Mouse (Mus musculus) embryonic stem cell, embryonic (primary cell): ENCODE data around the gene Abhd14b.

ENCODE experiments used
- CTCF ChIA-PET, 4 experiments: fragments of 300-600 bp in 2 of 4; fragments of 350-600 bp in 2 of 4; sonication (Branson Sonifier 250); formaldehyde crosslinking; loops; one replicate each; lab custom pipeline; 2022; ENCODE audit warnings: inconsistent platforms in 2 of 4; lab: Charles Lee
- POLR2A ChIA-PET, 4 experiments: fragments of 300-600 bp in 2 of 4; fragments of 350-600 bp in 2 of 4; sonication (Branson Sonifier 250); formaldehyde crosslinking; loops; one replicate each; lab custom pipeline; 2022; ENCODE audit warnings: antibody characterized with exemption in 4 of 4, inconsistent platforms in 1 of 4; lab: Charles Lee

Gene Abhd14b

DNA sequence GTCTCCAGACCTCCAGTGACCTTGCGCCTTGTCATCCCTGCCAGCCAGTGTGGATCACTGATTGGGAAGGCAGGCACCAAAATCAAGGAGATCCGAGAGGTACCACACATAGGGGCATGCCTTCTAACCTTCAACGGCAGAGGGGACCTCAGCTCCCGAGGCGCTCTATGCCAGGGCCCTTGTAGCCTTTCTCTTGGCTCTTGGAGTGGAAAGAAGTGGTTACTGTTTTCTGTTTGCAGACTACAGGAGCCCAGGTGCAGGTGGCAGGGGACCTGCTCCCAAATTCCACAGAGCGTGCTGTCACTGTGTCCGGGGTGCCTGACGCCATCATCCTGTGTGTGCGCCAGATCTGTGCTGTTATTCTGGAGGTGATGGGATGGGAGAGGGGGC is 13.8 kb downstream of the Abhd14b start:
- ChIA-PET CTCF (interaction anchor here in 3 of 4 experiments (1.1 to 2.1 kb wide), 3 partner anchors 13 to 16 kb away, joined by 3 to 5 read pairs (median 4); partner anchors contain the start of genes Abhd14a (in 1 of the 3), Abhd14b (in 1 of the 3) and Parp3 (in 1 of the 3)), POLR2A (interaction anchor here in 2 of 4 experiments (0.7 to 16.6 kb wide), 5 partner anchors 13 to 32 kb away, joined by 3 to 505 read pairs (median 5); partner anchors contain the start of genes Parp3 (in 2 of the 2), Rpl29 (in 2 of the 2), Abhd14a (in 1 of the 2) and Abhd14b (in 1 of the 2))

DNA sequence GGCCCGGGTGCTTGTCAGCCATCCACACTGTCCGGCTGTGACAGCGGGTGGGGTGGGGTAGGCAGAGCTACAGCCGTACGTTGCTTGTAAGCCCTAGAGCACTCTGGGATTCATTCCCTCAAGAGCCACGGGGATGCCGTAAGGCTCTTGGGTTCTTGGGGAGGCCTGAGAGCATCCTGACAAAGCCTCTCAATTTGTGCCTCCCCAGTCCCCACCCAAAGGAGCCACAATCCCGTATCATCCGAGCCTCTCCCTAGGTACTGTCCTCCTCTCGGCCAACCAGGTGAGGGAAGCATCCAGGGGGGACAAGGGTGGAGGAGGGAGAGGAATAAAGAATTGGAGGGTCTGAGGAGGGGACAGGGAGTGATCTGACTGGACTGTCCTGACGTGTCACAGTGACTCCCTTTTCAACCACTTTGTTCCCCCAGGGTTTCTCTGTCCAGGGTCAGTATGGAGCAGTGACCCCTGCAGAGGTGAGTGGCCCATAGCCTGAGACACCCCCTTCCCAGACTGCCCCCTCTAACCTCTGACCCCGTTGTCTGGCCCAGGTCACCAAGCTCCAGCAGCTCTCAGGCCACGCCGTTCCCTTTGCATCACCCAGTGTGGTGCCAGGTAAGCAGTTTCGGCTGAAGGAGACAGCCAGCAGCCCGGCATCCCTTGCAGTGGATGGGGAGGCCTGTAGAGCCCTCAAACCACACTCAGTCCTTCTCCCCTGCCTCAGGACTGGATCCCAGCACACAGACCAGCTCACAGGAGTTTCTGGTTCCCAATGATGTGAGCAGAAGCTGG is 14.6 kb downstream of the Abhd14b start:
- CTCF ChIA-PET: interaction anchor here in 3 of 4 experiments (0.6 to 2.1 kb wide), 4 partner anchors 9 to 15 kb away, joined by 3 to 5 read pairs (median 3); partner anchors contain the start of genes Abhd14a (in 1 of the 3), Abhd14b (in 1 of the 3), Parp3 (in 1 of the 3) and Pcbp4 (in 1 of the 3)
- POLR2A ChIA-PET: interaction anchor here in 2 of 4 experiments (0.6 to 2.0 kb wide), 7 partner anchors 10 to 104 kb away, joined by 3 to 6 read pairs (median 3); partner anchors contain the start of genes Acy1 (in 2 of the 2), Abhd14a (in 1 of the 2) and Abhd14b (in 1 of the 2)

DNA sequence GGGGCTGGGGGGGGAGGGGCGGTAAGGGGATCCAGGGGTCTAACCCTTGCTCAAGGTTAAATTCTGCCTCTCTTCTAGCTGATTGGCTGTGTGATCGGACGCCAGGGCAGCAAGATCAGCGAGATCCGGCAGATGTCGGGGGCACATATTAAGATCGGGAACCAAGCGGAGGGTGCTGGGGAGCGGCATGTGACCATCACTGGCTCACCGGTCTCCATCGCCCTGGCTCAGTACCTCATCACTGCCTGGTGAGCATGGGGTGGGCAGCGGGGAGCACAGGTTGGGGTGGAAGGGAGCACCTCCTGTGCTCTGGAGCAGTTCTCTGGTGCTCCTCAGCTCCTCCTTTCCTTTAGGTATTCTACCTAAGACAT is 15.2 kb downstream of the Abhd14b start:
- POLR2A ChIA-PET: interaction anchor here in 2 of 4 experiments (0.6 to 2.0 kb wide), 7 partner anchors 10 to 103 kb away, joined by 3 to 6 read pairs (median 3); partner anchors contain the start of genes Acy1 (in 2 of the 2), Abhd14a (in 1 of the 2) and Abhd14b (in 1 of the 2)
- CTCF ChIA-PET: interaction anchor here in 2 of 4 experiments (0.9 to 2.1 kb wide), 2 partner anchors 15 kb away, joined by 3 to 5 read pairs; partner anchors contain the start of genes Abhd14a (in 1 of the 2) and Abhd14b (in 1 of the 2)

DNA sequence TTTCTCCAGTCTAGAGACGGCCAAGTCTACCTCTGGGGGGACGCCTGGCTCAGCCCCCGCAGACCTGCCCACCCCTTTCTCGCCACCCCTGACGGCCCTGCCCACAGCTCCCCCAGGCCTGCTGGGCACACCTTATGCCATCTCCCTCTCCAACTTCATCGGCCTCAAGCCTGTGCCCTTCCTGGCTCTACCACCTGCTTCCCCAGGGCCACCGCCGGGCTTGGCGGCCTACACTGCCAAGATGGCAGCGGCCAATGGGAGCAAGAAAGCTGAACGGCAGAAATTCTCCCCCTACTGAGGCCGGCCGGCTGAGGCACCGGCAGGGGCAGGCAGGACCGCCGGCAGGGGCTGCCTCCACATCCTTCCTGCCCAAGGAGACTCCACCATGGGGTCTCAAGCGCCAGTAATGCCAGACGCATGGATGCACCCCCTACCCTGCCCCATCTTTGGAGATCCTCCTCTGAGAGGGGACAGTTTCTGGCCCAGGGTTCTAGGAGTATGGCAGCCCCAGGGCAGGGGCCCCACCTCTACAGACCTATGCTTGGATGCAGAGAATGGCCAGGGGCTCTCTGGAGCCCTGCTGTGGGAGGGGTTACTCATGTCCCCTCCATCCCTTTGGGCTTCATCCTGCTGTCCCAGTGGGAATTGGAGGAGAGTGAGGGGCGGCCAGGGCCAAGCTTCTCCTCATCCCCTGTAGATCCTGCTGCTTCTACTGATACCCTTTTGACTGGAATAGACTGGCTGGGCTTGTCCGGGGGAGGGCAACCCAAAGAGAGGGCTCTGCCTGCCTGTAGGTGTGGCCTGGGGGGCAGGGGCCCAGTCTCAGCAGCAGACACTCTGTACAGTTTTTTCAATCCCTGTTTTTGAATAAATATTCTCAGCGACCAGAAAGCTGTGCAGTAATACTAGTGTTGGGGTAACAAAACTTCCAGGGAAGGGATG is 16.1 kb downstream of the Abhd14b start:
- ChIA-PET POLR2A (interaction anchor here in 3 of 4 experiments (0.6 to 2.5 kb wide), 10 partner anchors 9 to 35 kb away, joined by 3 to 8 read pairs (median 3); partner anchors contain the start of genes Acy1 (in 1 of the 3), Parp3 (in 1 of the 3), Pcbp4 (in 1 of the 3) and Rpl29 (in 1 of the 3)), CTCF (interaction anchor here in 2 of 4 experiments (1.4 to 1.7 kb wide), 2 partner anchors 13 kb away, joined by 3 to 6 read pairs; partner anchors contain the start of gene Parp3 (in 2 of the 2))

DNA sequence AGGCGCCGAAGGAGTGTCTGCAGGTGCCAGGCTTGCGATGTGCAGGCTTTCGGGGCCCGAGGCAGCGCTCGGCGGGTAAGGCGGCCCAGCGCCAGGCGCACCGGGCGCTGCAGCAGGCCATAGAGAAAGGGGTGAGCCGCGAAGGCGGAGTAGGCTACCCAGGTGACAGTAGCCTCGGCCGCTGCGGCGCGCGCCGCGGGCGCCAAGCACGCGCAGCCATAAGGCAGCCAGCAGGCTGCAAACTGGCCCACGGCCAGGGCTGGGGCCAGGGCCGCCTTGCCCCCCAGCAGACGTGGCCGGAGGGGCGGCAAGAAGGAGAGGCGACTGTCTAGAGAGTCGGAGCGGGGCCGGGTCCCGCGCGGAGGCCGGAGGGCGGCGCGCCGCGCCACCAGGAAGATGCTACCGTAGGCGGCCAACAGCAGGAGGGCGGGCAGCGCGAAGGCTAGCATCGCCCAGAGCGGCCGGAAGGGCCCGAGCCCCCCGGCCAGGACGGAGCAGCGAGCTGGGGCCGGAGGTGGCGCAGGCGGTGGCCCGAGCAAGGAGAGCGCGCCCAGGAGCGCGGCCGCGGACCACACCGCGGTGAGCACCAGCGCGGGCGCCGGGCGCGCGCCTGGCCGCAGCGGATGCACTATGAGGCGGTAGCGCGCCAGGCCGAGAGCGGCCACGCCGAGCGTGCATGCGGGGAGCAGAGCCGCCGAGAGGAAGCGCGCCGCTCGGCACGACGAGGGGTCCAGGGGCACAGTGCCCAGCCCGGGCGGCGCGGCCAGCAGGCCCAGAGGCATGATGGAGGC is 17.7 kb downstream of the Abhd14b start:
- CTCF ChIA-PET: interaction anchor here in 2 of 4 experiments (1.7 to 2.9 kb wide), 4 partner anchors 11 to 178 kb away, joined by 5 to 25 read pairs (median 8); partner anchors contain the start of genes Parp3 (in 2 of the 2) and Rrp9 (in 1 of the 2)
- POLR2A ChIA-PET: interaction anchor here in 3 of 4 experiments (0.6 to 3.4 kb wide), 14 partner anchors 10 to 159 kb away, joined by 3 to 21 read pairs (median 5); partner anchors contain the start of genes Rpl29 (in 3 of the 3), Acy1 (in 2 of the 3), Parp3 (in 2 of the 3) and Abhd14a (in 1 of the 3)

DNA sequence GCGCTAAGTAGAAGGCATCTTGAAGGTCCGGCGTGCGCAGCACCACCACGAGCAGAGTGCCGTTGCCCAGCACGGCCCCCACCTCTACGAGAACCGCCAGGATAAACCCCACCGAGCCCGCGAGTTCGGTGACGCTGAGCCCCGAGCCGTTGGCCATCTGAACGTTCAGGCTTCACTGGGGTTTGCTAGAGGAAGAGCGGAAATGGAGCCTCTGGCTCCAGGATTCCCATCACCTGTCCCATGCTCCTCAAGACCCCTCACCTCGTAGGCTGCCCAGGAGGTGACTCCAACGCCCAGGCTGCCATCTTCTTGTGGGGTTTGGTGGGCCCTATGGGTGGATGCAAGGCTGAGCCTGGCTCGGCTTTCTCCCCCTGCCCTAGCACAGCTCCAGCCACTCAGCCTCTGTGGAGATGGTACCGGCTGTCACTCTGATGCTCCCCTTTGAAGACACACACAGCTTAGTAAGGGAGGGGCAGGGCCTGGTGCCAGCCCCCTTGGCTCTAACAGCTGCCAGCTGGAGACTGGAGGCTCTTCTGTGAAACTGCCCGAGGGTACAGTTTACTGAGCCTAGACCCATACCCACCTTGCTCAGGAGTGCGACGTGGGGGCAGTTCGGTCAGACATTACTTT is 18.4 kb downstream of the Abhd14b start, which contains the start of gene Gpr62:
Gene Gpr62 (minus strand): TSS at position 368 of the 630 bp plus-strand sequence.
- ChIA-PET POLR2A (interaction anchor here in 3 of 4 experiments (0.6 to 3.4 kb wide), 24 partner anchors 9 to 263 kb away, joined by 3 to 21 read pairs (median 4); partner anchors contain the start of genes Acy1 (in 3 of the 3), Rpl29 (in 3 of the 3), Parp3 (in 2 of the 3) and Pcbp4 (in 1 of the 3)), CTCF (interaction anchor here (0.5 to 2.9 kb wide), 6 partner anchors 11 to 177 kb away, joined by 3 to 25 read pairs (median 6); partner anchors contain the start of genes Parp3 (in 3 of the 4) and Rrp9 (in 1 of the 4))

DNA sequence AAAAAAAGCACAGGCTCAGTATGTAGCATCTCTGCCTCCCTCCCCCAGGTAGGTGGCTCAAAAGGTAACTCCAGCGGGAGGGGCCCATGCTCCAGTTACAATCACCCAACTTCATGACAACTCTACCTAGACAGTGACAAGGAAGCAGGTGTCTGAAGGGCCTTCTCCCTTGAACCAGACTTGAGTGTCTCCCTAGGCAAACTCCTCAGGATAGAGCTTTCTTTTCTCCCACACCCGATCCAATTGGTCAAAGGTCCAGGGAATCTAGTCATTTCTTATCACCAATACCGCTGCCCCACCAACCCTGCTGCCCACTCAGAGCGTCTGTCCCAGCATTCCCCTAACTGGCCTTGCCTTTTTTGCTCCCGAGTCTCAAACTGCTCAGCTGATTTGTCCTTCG is 19.5 kb downstream of the Abhd14b start:
- CTCF ChIA-PET: interaction anchor here (0.6 to 2.9 kb wide), 6 partner anchors 10 to 176 kb away, joined by 5 to 25 read pairs (median 6); partner anchors contain the start of genes Parp3 (in 3 of the 4) and Rrp9 (in 1 of the 4)
- POLR2A ChIA-PET: interaction anchor here in 2 of 4 experiments (0.8 to 3.4 kb wide), 22 partner anchors 8 to 264 kb away, joined by 3 to 21 read pairs (median 6); partner anchors contain the start of genes Acy1 (in 2 of the 2), Parp3 (in 2 of the 2), Pcbp4 (in 2 of the 2) and Rpl29 (in 2 of the 2)

DNA sequence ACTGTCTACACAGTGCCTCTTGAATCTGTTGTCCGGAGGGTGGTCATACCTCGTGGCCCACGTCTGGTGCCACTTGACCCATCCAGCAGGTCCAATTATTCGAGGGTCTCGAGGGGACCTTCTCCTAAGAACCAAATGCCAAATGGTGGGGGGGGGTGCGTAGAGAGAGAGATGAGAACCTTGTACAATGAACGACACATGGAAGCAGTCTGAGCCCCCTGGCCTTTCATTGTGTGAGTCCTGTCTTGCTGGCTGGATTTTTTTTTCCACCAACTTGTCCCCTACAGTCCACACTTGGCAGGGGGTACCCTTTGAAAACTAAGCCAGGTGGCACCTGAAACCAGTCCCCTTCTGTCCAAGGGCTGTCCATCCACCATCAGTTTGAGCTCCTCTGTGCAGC is 20.5 kb downstream of the Abhd14b start:
- POLR2A ChIA-PET: interaction anchor here in 3 of 4 experiments (0.7 to 2.9 kb wide), 9 partner anchors 9 to 265 kb away, joined by 3 to 21 read pairs (median 7); partner anchors contain the start of genes Parp3 (in 2 of the 3), Abhd14a (in 1 of the 3), Abhd14b (in 1 of the 3) and Rrp9 (in 1 of the 3)
- CTCF ChIA-PET: interaction anchor here in 3 of 4 experiments (1.3 to 2.9 kb wide), 3 partner anchors 9 to 46 kb away, joined by 6 to 25 read pairs (median 10); partner anchors contain the start of genes Parp3 (in 2 of the 3) and Rrp9 (in 1 of the 3)

DNA sequence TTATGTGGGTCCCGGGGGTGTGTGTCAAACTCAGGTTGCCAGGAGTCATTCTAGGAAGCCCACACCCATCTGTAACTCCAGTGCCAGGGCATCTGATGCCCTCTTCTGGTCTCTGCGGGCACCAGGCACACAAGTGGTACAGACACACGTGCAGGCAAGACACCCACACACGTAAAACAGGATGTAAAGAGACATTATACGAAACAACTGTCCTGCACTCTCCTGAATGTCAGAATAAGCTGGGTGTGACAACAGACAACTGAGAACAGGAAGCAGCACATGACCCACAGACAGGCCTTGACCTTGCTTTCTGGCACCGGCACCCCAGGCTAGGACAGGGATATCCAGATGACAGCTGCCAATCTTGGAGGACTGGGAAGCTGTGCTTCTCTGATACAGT is 22.1 kb downstream of the Abhd14b start:
- POLR2A ChIA-PET: interaction anchor here in 2 of 4 experiments (0.7 to 9.4 kb wide), 9 partner anchors 10 to 182 kb away, joined by 3 to 173 read pairs (median 4); partner anchors contain the start of genes Pcbp4 (in 2 of the 2) and Rpl29 (in 2 of the 2)
- CTCF ChIA-PET: interaction anchor here in 1 of 4 experiments (1.4 kb wide), 1 partner anchor 22 kb away, joined by 3 read pairs; the partner anchor contains the start of genes Abhd14a and Abhd14b

DNA sequence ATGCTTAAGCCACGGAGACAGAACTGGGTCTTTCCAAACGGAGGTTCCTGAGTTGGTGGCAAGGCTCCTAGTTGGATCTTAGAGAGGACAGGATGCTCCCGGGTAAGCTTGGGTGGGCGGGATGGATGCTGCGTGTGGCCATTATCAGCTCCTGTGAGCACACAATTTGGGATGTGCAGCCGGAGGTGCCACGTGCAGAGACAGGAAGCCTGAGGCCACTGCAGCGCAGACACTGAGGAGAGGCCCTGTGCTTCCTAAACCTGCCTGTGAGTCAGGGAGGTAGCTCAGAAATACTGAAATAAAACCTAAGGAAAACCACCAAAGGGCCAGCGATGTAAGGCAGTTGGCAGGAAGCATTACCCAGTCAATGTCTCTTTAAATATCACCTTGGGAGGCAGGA is 22.5 kb downstream of the Abhd14b start:
- ChIA-PET POLR2A (interaction anchor here in 3 of 4 experiments (0.7 to 9.4 kb wide), 11 partner anchors 10 to 181 kb away, joined by 3 to 173 read pairs (median 4); partner anchors contain the start of genes Pcbp4 (in 2 of the 3) and Rpl29 (in 2 of the 3)), CTCF (interaction anchor here in 1 of 4 experiments (0.7 to 1.4 kb wide), 2 partner anchors 22 to 362 kb away, joined by 3 read pairs; partner anchors contain the start of genes Abhd14a and Abhd14b)

DNA sequence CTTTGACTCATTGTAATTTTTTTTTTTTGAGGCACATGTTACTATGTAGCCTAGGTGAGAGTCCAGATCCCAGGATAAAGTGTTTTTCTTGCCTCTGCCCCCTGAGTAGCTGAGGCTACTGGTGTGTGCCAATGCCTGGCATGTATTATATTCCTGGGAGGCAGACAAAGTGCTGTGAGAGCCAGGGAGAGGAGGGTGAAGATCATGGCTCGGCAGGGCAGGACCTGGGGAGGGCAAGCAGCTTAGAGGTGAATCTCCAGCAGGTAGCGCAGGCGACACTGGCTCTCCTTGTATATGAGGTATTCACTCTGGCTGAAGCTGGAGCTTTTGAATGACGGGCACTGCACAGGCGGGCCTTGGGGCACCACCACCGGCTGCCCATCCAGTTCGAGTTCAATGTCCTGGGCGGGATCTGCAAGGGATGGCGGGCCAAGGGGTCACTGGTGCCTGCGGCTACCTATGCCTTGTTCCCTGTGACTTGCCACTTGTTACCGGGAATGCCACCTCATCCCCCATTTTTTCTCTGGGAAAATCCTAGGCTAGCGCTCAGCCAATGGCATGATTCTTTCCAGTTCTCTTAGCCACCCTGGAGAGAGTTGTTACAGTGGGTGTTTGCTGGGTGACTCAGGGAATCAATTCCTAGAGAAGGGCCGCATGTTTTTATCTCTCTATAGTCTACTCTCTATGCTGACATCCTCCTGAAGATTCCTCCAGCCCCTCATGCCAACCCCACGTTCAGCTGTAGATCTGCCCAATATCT is 23.9 kb downstream of the Abhd14b start:
- POLR2A ChIA-PET: interaction anchor here (0.6 to 9.4 kb wide), 28 partner anchors 9 to 347 kb away, joined by 3 to 173 read pairs (median 4); partner anchors contain the start of genes Rpl29 (in 3 of the 4), Acy1 (in 2 of the 4), Pcbp4 (in 2 of the 4) and Abhd14a (in 1 of the 4)

DNA sequence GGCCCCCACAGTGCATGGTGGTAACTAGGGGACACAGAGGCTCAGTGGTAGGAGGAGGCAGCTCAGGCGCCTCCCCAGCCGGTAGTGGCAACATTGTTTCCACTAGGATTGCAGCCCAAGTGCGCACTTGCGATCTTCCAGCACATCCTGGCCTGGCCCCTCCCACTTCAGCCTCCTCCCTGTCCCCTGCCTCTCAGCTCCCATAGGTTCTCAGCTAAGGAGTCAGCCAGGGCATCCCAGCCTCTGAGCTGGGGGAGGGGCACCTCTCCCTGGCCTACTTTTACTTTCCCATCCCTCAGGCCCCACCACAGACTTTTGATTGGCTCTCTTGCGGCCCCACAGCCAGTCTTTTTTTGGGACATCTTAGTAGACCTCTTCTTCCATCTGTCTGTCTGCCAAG is 24.6 kb downstream of the Abhd14b start:
- CTCF ChIA-PET: interaction anchor here in 3 of 4 experiments (0.7 to 2.1 kb wide), 8 partner anchors 22 to 269 kb away, joined by 3 to 10 read pairs (median 6); partner anchors contain the start of genes Abhd14a (in 1 of the 3), Abhd14b (in 1 of the 3) and Twf2 (in 1 of the 3)
- POLR2A ChIA-PET: interaction anchor here (0.6 to 9.4 kb wide), 29 partner anchors 9 to 346 kb away, joined by 3 to 173 read pairs (median 5); partner anchors contain the start of genes Acy1 (in 3 of the 4), Rpl29 (in 3 of the 4), Pcbp4 (in 2 of the 4) and Abhd14a (in 1 of the 4)

More for the DNA sequence above, 23.9 kb downstream of the Abhd14b start:
- CTCF ChIA-PET: interaction anchor here in 3 of 4 experiments (0.7 to 2.1 kb wide), 7 partner anchors 21 to 260 kb away, joined by 3 to 10 read pairs (median 7); partner anchors contain the start of genes Abhd14a (in 1 of the 3) and Abhd14b (in 1 of the 3)

DNA sequence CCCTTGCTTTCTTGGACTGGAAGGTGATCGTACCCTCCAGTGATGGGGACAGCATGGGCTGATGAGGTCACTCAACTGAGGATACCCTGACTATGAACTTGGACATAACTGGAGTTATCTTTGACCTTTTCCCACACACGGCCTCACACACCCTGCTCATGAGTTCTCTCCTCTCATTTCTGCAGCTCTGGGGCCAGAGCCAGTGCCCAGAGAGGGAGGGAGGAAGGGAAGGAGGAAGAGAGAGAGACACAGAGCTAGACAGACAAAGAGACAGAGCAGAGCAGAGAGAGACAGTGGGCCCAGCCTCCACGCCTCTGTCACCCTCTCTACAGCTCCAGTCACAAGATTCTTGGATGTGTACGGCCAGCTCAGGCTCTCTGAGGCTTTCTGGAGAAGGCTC is 25.1 kb downstream of the Abhd14b start:
- CTCF ChIA-PET: interaction anchor here in 3 of 4 experiments (0.7 to 2.1 kb wide), 9 partner anchors 22 to 270 kb away, joined by 3 to 10 read pairs (median 7); partner anchors contain the start of genes Abhd14a (in 1 of the 3), Abhd14b (in 1 of the 3) and Twf2 (in 1 of the 3)
- POLR2A ChIA-PET: interaction anchor here (0.6 to 9.4 kb wide), 26 partner anchors 8 to 346 kb away, joined by 3 to 173 read pairs (median 5); partner anchors contain the start of genes Acy1 (in 3 of the 4), Rpl29 (in 3 of the 4), Abhd14a (in 1 of the 4) and Abhd14b (in 1 of the 4)
